Mouse (Mus musculus) kidney, adult 2 months (tissue): ENCODE data around the gene Cbx3. TPM values are rescaled to one million over a fixed set of nuclear protein-coding genes. Genes with fewer than 3 reads are reported as not detected.

Source experiments
- DNase-seq: peaks from one replicate; pipeline ENCODE4 v3.0.0; 2021
- H3K27ac ChIP-seq: fragments of 200-500 bp; 2 replicates; pipeline ENCODE4 v1.5.1; 2012; ENCODE audit warnings: low read depth, low read length, control low read depth, inconsistent platforms; ENCODE audit not compliant: insufficient read depth
- H3K27me3 ChIP-seq: fragments of 200-500 bp; replicated peaks from 2 replicates; pipeline ENCODE4 v1.6.1; 2012; ENCODE audit warnings: mild to moderate bottlenecking, moderate library complexity, low read length, inconsistent platforms; ENCODE audit not compliant: control insufficient read depth, insufficient read depth
- H3K36me3 ChIP-seq: fragments of 200-500 bp; 2 replicates; pipeline ENCODE4 v1.6.1; 2012; ENCODE audit warnings: mild to moderate bottlenecking, moderate library complexity, low read length, inconsistent platforms; ENCODE audit not compliant: control insufficient read depth, insufficient read depth
- H3K4me1 ChIP-seq: fragments of 200-500 bp; 2 replicates; pipeline ENCODE4 v1.6.1; 2011; ENCODE audit warnings: low read length; ENCODE audit not compliant: control insufficient read depth, insufficient read depth
- H3K4me3 ChIP-seq: fragments of 200-500 bp; 2 replicates; pipeline ENCODE4 v1.5.1; 2011; ENCODE audit warnings: mild to moderate bottlenecking, low read depth, low read length, control low read depth; ENCODE audit not compliant: insufficient read depth
- CTCF ChIP-seq: fragments of 200-500 bp; conservative IDR thresholded peaks from 2 replicates; pipeline ENCODE4 v1.5.1; 2011; ENCODE audit warnings: low read depth, mild to moderate bottlenecking, control low read depth, low read length, moderate library complexity, mixed read lengths; ENCODE audit not compliant: insufficient read depth, insufficient read length
- POLR2A ChIP-seq: fragments of 200-500 bp; IDR thresholded peaks from one replicate; pipeline ENCODE4 v1.6.1; 2011; ENCODE audit warnings: low read depth, low read length, control low read depth
- WGBS: fragments of 180-500 bp; shearing (Covaris S2); methylation state at CpG from one replicate; pipeline ENCODE4 v1.1.7; 2018; 5-methylcytosine and 5-hydroxymethylcytosine counted together
- polyA plus RNA-seq: library from polyadenylated mRNA; depleted of rRNA; stranded (reverse); fragments of >200 nt; gene quantifications from 2 replicates; pipeline ENCODE4 v1.2.3, GENCODE M21; 2012

The Cbx3 gene
- polyA plus RNA-seq, 1 experiment = 11.0 TPM

GRCm38 (mm10) chr6:51486076-51486710 lies 16.0 kb downstream of the Cbx3 start:
- no peak for DNase-seq
- Histone ChIP-seq H3K36me3 (peaks cover 2% of the 10 kb centered on the region; the same call in 1 of the 2 replicates), H3K4me1 (no peaks in the 10 kb centered on the region; the same call in 1 of the 2 replicates), H3K27me3 (no peaks in the 10 kb centered on the region), H3K4me3 (no peak overlapping the region), H3K27ac (no peak overlapping the region)
- TF ChIP-seq POLR2A (no peak), CTCF (no peak)
- WGBS = 66% methylated on average over 7 of the region's 7 CpGs

DNA sequence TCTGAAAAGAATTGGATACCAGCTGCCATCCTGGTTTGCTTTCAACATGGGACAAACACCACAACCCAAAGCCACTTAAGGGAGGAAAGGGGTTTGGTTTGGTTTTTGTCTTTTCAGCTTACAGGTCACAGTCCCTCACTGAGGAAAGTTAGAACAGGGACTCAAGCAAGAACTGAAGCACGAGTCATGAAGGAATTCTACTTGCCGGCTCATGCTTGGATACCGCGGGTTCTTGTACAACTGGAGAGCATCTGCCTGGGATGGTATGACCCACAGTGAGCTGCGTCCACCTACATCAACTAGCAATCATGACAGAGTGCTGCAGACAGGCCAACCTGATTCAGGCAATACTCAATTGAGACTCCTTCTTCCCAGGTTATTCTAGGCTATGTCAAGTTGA lies 16.6 kb downstream of the Cbx3 start:
- Histone ChIP-seq H3K27ac (no peak overlapping the region), H3K4me1 (no peaks in the 10 kb centered on the region), H3K27me3 (no peaks in the 10 kb centered on the region), H3K36me3 (peaks cover 2% of the 10 kb centered on the region; the same call in 1 of the 2 replicates), H3K4me3 (no peak overlapping the region)
- TF ChIP-seq CTCF (no peak), POLR2A (no peak)
- no peak for DNase-seq
- 92% methylated on average over 5 of the region's 5 CpGs for WGBS

- Histone ChIP-seq H3K4me1 (no peaks in the 10 kb centered on the region), H3K4me3 (no peak overlapping the region), H3K27me3 (no peaks in the 10 kb centered on the region), H3K36me3 (no peaks in the 10 kb centered on the region), H3K27ac (no peak overlapping the region)
- no peak for TF ChIP-seq POLR2A
- 0 out of 2 replicates have a peak, but pooled peaks have one; percentile 1 for TF ChIP-seq CTCF
- DNase-seq = peak; percentile 91
- 41% methylated on average over 2 of the region's 2 CpGs for WGBS
Observed at GRCm38 (mm10) chr6:51489787-51490186, 19.6 kb downstream of the Cbx3 start.

GRCm38 (mm10) chr6:51497321-51498111 lies 27.4 kb downstream of the Cbx3 start:
- H3K36me3 ChIP-seq = no peaks in the 10 kb centered on the region
- H3K4me3 ChIP-seq = no peak overlapping the region
- no peaks in the 10 kb centered on the region for H3K4me1 ChIP-seq
- WGBS = 54% methylated on average over 8 of the region's 8 CpGs
- no peak overlapping the region for H3K27ac ChIP-seq
- peak; percentile 35 for DNase-seq
- no peaks in the 10 kb centered on the region; the same call in 1 of the 2 replicates for H3K27me3 ChIP-seq
- TF ChIP-seq POLR2A (no peak), CTCF (no peak)

GRCm38 (mm10) chr6:51505671-51506070 lies 35.5 kb downstream of the Cbx3 start:
- no peak for TF ChIP-seq CTCF
- no peak for TF ChIP-seq POLR2A
- Histone ChIP-seq H3K27me3 (no peaks in the 10 kb centered on the region; the same call in 1 of the 2 replicates), H3K4me3 (no peak overlapping the region), H3K4me1 (no peaks in the 10 kb centered on the region), H3K36me3 (no peaks in the 10 kb centered on the region), H3K27ac (no peak overlapping the region)
- WGBS = 88% methylated on average over 1 of the region's 1 CpGs
- no peak for DNase-seq

DNA sequence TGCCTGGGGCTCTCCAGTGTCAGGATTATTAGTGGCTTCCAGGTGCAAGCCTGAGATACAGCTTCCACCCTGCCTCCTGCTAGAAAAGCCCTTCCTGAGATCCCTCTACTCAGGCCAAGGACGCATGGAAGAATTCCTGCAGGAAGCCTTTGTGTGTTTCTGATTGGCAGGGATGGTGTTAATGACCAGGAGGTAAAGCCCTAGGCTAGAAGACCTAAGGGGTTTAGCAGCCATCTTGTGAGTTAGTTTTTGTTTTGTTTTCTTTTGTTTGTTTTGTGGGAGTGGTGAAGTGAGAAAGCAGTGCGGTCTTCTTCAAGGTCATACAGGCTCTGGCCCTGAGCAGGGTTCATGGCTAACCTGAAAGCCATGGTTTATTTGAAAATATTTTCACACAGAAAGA lies 37.4 kb downstream of the Cbx3 start:
- WGBS = 82% methylated on average over 2 of the region's 2 CpGs
- H3K27ac ChIP-seq = no peak overlapping the region
- DNase-seq = no peak
- no peak overlapping the region for H3K4me3 ChIP-seq
- H3K27me3 ChIP-seq = no peaks in the 10 kb centered on the region
- H3K4me1 ChIP-seq = no peaks in the 10 kb centered on the region
- TF ChIP-seq POLR2A (no peak), CTCF (no peak)
- no peaks in the 10 kb centered on the region for H3K36me3 ChIP-seq
